Mouse (Mus musculus): ENCODE measurements around the gene Serpinb9. TPM values are rescaled to one million over a fixed set of nuclear protein-coding genes. Genes with fewer than 3 reads are reported as not detected.
A peak's percentile ranks its signal among the peaks of the same experiment; 100 is the strongest.

Gene Serpinb9
- polyA plus RNA-seq, 1 experiment from 2014 or later = 6.3 TPM

- DNase-seq (ENCODE audit: low spot score) (no peak), ATAC-seq (ENCODE audit: low FRiP score, low TSS enrichment) (no peak)
- Histone ChIP-seq H3K4me1 (replicated peaks; ENCODE audit: control insufficient read depth, insufficient read depth) (no peaks in the 10 kb centered on the region), H3K27ac (replicated peaks) (no peak overlapping the region), H3K4me3 (ENCODE audit: low read depth, low read length) (no peak overlapping the region), H3K36me3 (ENCODE audit: control insufficient read depth, insufficient read depth, low read length) (no peaks in the 10 kb centered on the region), H3K4me2 (replicated peaks; ENCODE audit: low read depth) (no peak overlapping the region), H3K9me3 (ENCODE audit: control insufficient read depth, low read length) (no peaks in the 10 kb centered on the region), H3K9ac (ENCODE audit: low read length) (no peak overlapping the region), H3K27me3 (ENCODE audit: control insufficient read depth, insufficient read depth, low read length) (no peaks in the 10 kb centered on the region)
- WGBS = 92% methylated on average over 2 of the region's 2 CpGs
- TF ChIP-seq CTCF (IDR thresholded peaks at IDR 0.05; ENCODE audit: low read depth) (no peak), EP300 (optimal IDR thresholded peaks at IDR 0.05) (no peak)
Observed at GRCm38 (mm10) chr13:32974268-32974667, 28.8 kb upstream of the Serpinb9 start.

DNA sequence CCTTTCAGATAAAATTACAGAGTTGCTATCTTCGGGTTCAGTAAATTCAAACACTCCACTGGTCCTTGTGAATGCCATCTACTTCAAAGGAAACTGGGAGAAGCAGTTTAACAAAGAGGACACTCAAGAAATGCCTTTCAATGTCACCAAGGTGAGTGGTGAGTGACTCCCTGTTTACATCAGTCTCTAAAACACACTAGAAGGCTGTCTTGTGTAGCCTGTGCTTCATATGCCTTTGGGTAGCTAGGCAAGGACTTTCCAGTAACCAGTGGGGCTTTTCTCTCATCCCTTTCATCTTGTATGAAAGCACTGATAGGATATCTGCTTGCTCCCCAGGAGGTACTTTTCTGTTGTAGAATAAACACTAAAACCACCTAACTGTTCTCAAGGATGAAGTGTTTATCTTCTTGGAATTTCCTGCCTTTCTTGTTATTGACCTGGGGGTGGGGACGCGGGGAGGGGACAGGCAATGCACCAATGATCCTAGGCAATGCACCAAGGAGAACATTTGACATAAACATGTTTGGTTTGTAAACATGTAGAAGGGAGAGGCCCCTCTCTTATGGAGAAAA, 28.1 kb upstream of the Serpinb9 start:
- Histone ChIP-seq H3K9ac (ENCODE audit: low read length) (no peak overlapping the region), H3K4me3 (ENCODE audit: low read depth, low read length) (no peak overlapping the region), H3K4me2 (replicated peaks; ENCODE audit: low read depth) (no peak overlapping the region), H3K9me3 (ENCODE audit: control insufficient read depth, low read length) (no peaks in the 10 kb centered on the region), H3K4me1 (replicated peaks; ENCODE audit: control insufficient read depth, insufficient read depth) (no peaks in the 10 kb centered on the region), H3K27me3 (ENCODE audit: control insufficient read depth, insufficient read depth, low read length) (no peaks in the 10 kb centered on the region), H3K27ac (replicated peaks) (no peak overlapping the region), H3K36me3 (ENCODE audit: control insufficient read depth, insufficient read depth, low read length) (no peaks in the 10 kb centered on the region)
- ATAC-seq (ENCODE audit: low FRiP score, low TSS enrichment) = no peak
- DNase-seq (ENCODE audit: low spot score) = no peak
- TF ChIP-seq EP300 (optimal IDR thresholded peaks at IDR 0.05) = no peak
- TF ChIP-seq CTCF (IDR thresholded peaks at IDR 0.05; ENCODE audit: low read depth) = no peak
- 36% methylated on average over 3 of the region's 3 CpGs for WGBS

DNA sequence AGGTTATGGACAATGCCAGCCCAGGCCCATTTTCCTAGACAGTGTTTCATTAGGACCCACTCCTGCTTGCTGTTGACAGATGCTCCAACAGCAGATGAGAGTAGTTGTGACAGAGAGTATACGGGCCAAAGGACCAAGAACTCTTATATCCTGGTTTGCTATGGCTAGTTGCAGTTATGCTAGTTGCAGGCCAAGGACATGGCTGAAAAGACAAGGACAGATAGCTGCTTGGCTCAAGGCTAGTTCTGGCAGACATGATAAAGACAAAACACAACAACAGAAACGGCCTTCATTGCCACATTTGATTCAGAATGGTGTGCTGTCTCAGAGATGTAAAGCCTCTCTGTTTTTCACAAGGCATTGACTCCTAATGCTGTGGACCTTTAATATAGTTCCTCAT, 27.3 kb upstream of the Serpinb9 start:
- Histone ChIP-seq H3K9me3 (ENCODE audit: control insufficient read depth, low read length) (no peaks in the 10 kb centered on the region), H3K4me2 (replicated peaks; ENCODE audit: low read depth) (no peak overlapping the region), H3K4me1 (replicated peaks; ENCODE audit: control insufficient read depth, insufficient read depth) (no peaks in the 10 kb centered on the region), H3K9ac (ENCODE audit: low read length) (no peak overlapping the region), H3K4me3 (ENCODE audit: low read depth, low read length) (no peak overlapping the region), H3K36me3 (ENCODE audit: control insufficient read depth, insufficient read depth, low read length) (no peaks in the 10 kb centered on the region), H3K27ac (replicated peaks) (no peak overlapping the region), H3K27me3 (ENCODE audit: control insufficient read depth, insufficient read depth, low read length) (no peaks in the 10 kb centered on the region)
- no peak for TF ChIP-seq CTCF (IDR thresholded peaks at IDR 0.05; ENCODE audit: low read depth)
- no peak for TF ChIP-seq EP300 (optimal IDR thresholded peaks at IDR 0.05)
- ATAC-seq (ENCODE audit: low FRiP score, low TSS enrichment) (no peak), DNase-seq (ENCODE audit: low spot score) (no peak)
- WGBS = 68% methylated on average over 2 of the region's 2 CpGs

DNA sequence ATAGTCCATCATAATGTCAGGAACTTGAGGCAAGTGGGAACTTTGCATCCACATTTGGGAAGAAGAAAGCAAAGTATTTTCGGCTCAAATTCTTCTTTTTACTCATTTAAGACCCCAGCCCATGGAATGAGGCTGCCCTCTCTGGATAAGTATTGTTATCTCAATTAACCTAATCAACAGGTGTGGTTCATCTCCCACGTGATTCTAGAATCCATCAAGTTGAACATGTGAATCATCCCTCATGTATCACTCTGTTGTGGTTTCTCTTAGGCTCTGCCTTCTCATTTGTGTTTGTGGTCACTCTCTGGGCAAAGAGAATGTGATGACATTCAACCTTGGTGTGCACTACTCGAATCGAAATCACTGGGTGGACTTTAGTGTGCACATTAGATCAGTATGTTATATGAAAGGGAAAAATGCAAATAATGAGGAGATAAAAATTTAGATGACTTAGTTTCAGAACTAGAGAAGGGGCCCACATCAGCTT, 20.5 kb upstream of the Serpinb9 start:
- no peak overlapping the region for H3K27ac ChIP-seq (replicated peaks)
- TF ChIP-seq CTCF (IDR thresholded peaks at IDR 0.05; ENCODE audit: low read depth) (no peak), EP300 (optimal IDR thresholded peaks at IDR 0.05) (no peak)
- ATAC-seq (ENCODE audit: low FRiP score, low TSS enrichment) = no peak

DNA sequence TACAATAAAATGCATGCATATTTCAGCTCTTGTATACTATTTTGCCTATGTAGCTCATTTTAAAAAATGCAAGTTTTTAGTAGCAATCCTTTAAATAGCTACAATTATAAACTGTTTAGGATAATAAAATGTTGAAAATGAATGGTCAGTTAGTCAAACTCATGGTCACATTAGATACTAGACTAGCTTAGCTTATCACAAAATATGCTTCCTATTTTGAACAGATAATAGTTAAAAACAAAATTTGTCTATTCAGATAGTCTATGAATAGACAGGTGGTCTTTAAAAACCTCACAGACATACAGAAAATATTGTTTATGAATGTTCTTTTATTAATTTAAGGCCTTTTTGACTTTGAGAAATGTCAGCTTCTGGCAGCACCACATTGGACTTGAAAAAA, 16.8 kb upstream of the Serpinb9 start:
- H3K4me2 ChIP-seq (replicated peaks; ENCODE audit: low read depth) = no peak overlapping the region
- H3K4me1 ChIP-seq (replicated peaks; ENCODE audit: control insufficient read depth, insufficient read depth) = no peaks in the 10 kb centered on the region
- no peak overlapping the region for H3K27ac ChIP-seq (replicated peaks)
- H3K27me3 ChIP-seq (ENCODE audit: control insufficient read depth, insufficient read depth, low read length) = no peaks in the 10 kb centered on the region
- TF ChIP-seq CTCF (IDR thresholded peaks at IDR 0.05; ENCODE audit: low read depth) = no peak
- TF ChIP-seq EP300 (optimal IDR thresholded peaks at IDR 0.05) = no peak
- no peaks in the 10 kb centered on the region for H3K36me3 ChIP-seq (ENCODE audit: control insufficient read depth, insufficient read depth, low read length)
- no peak overlapping the region for H3K4me3 ChIP-seq (ENCODE audit: low read depth, low read length)
- no peaks in the 10 kb centered on the region for H3K9me3 ChIP-seq (ENCODE audit: control insufficient read depth, low read length)
- H3K9ac ChIP-seq (ENCODE audit: low read length) = no peak overlapping the region
- DNase-seq (ENCODE audit: low spot score) (no peak), ATAC-seq (ENCODE audit: low FRiP score, low TSS enrichment) (no peak)

More for the DNA sequence above, 20.5 kb upstream of the Serpinb9 start:
- no peaks in the 10 kb centered on the region for H3K4me1 ChIP-seq (replicated peaks; ENCODE audit: control insufficient read depth, insufficient read depth)
- WGBS = 74% methylated on average over 4 of the region's 4 CpGs
- H3K4me2 ChIP-seq (replicated peaks; ENCODE audit: low read depth) = no peak overlapping the region
- H3K4me3 ChIP-seq (ENCODE audit: low read depth, low read length) = no peak overlapping the region
- no peaks in the 10 kb centered on the region for H3K9me3 ChIP-seq (ENCODE audit: control insufficient read depth, low read length)
- no peak for DNase-seq (ENCODE audit: low spot score)
- H3K9ac ChIP-seq (ENCODE audit: low read length) = no peak overlapping the region
- H3K36me3 ChIP-seq (ENCODE audit: control insufficient read depth, insufficient read depth, low read length) = no peaks in the 10 kb centered on the region
- no peaks in the 10 kb centered on the region for H3K27me3 ChIP-seq (ENCODE audit: control insufficient read depth, insufficient read depth, low read length)

DNA sequence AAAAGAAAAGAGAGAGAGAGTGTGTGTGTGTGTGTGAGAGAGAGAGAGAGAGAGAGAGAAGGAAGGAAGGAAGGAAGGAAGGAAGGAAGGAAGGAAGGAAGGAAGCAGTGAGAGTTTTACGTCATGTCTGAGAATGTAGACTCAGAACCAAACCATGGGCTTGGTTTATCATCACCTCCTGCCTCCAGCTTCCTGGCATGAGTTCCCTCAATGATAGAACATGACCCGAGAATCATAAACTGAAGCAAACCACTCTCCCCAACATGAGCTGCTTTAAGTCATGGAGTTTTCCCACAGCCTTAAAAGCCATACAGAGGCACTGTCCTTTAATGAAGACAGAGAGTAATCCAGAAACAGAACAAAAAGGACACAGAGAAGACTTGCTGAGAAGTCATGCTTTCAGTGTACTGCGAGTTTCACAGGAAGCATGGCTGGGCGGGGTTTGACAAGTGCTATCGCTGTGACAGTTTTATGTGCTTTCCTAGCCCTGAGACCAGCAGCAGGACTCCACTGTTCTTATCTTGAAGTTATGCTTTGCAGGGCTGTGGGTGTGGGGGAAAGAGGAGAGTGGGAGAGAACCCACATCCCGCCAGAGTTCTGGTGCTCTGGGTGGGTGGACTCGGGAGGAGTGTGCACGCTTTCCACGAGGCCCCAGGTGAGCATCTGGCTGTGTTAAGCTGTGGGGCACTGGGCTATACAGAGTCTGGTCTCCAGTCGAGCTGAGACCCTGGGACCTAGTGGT, 9.7 kb upstream of the Serpinb9 start:
- Histone ChIP-seq H3K4me1 (replicated peaks; ENCODE audit: control insufficient read depth, insufficient read depth) (no peaks in the 10 kb centered on the region), H3K4me2 (replicated peaks; ENCODE audit: low read depth) (no peak overlapping the region), H3K9ac (ENCODE audit: low read length) (no peak overlapping the region), H3K27ac (replicated peaks) (no peak overlapping the region), H3K9me3 (ENCODE audit: control insufficient read depth, low read length) (no peaks in the 10 kb centered on the region), H3K4me3 (ENCODE audit: low read depth, low read length) (no peak overlapping the region), H3K36me3 (ENCODE audit: control insufficient read depth, insufficient read depth, low read length) (no peaks in the 10 kb centered on the region), H3K27me3 (ENCODE audit: control insufficient read depth, insufficient read depth, low read length) (no peaks in the 10 kb centered on the region)
- WGBS = 52% methylated on average over 10 of the region's 10 CpGs
- TF ChIP-seq EP300 (optimal IDR thresholded peaks at IDR 0.05) (no peak), CTCF (IDR thresholded peaks at IDR 0.05; ENCODE audit: low read depth) (no peak)
- DNase-seq (ENCODE audit: low spot score) (peak; percentile 16), ATAC-seq (ENCODE audit: low FRiP score, low TSS enrichment) (no peak)

All from stomach, postnatal 0 days (tissue).